Mouse (Mus musculus) gastrocnemius, adult 2 months (tissue): Measurements from ENCODE around the gene Hcfc1r1. TPM values are rescaled to one million over a fixed set of nuclear protein-coding genes. Genes with fewer than 3 reads are reported as not detected.
A peak's percentile ranks its signal among the peaks of the same experiment; 100 is the strongest.

Source experiments
- DNase-seq: peaks from one replicate; pipeline ENCODE4 v3.0.0; 2022
- H3K27ac ChIP-seq: fragments of 200-600 bp; 2 replicates; pipeline ENCODE4 v1.8.1; 2022; ENCODE audit warnings: mild to moderate bottlenecking
- H3K4me3 ChIP-seq: fragments of 200-600 bp; 2 replicates; pipeline ENCODE4 v1.8.1; 2022; ENCODE audit warnings: mild to moderate bottlenecking, moderate library complexity
- CTCF ChIP-seq: fragments of 200-600 bp; IDR thresholded peaks from 2 replicates; pipeline ENCODE4 v1.8.1; 2022; ENCODE audit warnings: antibody characterized with exemption, mild to moderate bottlenecking, moderate library complexity
- intact Hi-C: fragments of 180-260 bp; cut with DNase I; formaldehyde crosslinking; loops from one replicate; pipeline ENCODE4 v1.15.1; 2025
- long read RNA-seq, 2 experiments: library from polyadenylated mRNA; stranded (forward); transcript quantifications; one replicate each; pipeline ENCODE4 v2.0.0; 2021
- total RNA-seq, 2 experiments: library from RNA; stranded (reverse); gene quantifications; 2 replicates each; pipeline ENCODE4 v1.2.3; 2021

Hcfc1r1 gene
- total RNA-seq = 100 to 1,000 TPM; 112 to 137 TPM
- long read RNA-seq, experiment 1, transcript Hcfc1r1-201 (3 exons, 946 nt) = major isoform, 21 of 59 reads
- long read RNA-seq, experiment 1, partial matches to known transcripts = 30 of 59 reads
- long read RNA-seq, experiment 1, other reads (novel, unspliced or antisense) = 8 of 59 reads
- long read RNA-seq, experiment 2, transcript Hcfc1r1-201 (3 exons, 946 nt) = major isoform, 24 of 73 reads
- long read RNA-seq, experiment 2, partial matches to known transcripts = 36 of 73 reads
- long read RNA-seq, experiment 2, other reads (novel, unspliced or antisense) = 13 of 73 reads

DNA sequence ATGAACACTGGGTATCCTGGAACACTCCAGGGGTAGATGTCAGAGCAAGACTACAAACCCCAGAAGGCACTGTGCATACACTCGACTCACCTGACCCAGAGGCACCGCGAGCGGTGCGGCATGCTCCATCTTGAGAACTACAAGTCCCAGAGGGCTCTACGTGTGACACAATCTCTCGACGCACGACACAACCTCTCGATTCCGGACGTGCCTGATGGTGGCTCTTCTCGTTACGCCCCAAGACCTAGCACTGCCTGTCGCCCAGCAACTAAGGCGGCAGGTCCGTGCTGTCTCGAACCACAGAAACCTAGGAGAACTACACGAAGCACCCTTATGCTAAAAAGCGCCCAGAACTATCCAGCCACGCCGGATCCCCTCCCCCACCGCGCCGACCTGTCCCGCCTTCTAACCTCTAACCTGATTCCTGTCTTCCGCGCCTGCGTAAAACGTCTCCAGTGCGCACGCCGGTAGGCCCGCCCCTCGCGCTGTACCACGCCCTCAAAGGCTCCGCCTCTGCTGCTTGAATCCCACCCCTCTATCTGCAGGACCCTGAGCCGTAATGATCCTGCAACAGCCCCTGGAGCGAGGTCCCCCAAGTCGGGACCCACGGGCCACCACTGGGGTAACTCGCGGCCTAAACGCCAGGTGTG, at the start of gene Hcfc1r1, which contains the start of gene Thoc6:
Gene Hcfc1r1, plus strand, starts transcription at position 173 of the 650 bp plus-strand sequence.
Gene Thoc6, minus strand, starts transcription at position 459 of the 650 bp plus-strand sequence.
- Histone ChIP-seq H3K27ac (peak within 1 kb of the TSS; percentile 93), H3K4me3 (peak within 1 kb of the TSS; percentile 78)
- intact Hi-C loops = loop anchor here (5.0 kb wide), 1 partner anchor 121 kb away; no protein-coding TSS in a partner anchor
- peak; percentile 94 for DNase-seq
- TF ChIP-seq CTCF = no peak

DNA sequence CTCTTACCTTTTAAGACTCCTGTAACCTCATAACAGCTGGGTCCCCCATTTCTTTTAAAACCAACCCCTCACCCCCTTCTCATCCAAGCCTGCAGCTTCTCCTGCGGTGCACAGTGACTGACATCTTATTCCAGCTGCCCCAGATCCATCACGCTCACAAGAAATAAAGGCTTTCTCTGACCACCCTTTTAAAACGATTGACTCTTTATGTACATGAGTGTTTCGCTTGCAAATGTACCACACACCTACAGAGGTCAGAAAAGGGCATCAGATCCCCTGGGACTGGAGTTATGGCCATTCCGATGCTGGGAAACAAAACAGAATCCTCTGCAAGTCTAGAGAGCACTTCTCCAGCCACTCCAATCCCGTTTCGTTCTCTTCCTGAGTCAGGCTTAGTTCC, 45.6 kb upstream of the Hcfc1r1 start:
- DNase-seq = no peak
- intact Hi-C loops = loop anchor here (2.0 kb wide), 1 partner anchor 57 kb away; no protein-coding TSS in a partner anchor
- Histone ChIP-seq H3K4me3 (no peak overlapping the region), H3K27ac (no peak overlapping the region)
- TF ChIP-seq CTCF = no peak

DNA sequence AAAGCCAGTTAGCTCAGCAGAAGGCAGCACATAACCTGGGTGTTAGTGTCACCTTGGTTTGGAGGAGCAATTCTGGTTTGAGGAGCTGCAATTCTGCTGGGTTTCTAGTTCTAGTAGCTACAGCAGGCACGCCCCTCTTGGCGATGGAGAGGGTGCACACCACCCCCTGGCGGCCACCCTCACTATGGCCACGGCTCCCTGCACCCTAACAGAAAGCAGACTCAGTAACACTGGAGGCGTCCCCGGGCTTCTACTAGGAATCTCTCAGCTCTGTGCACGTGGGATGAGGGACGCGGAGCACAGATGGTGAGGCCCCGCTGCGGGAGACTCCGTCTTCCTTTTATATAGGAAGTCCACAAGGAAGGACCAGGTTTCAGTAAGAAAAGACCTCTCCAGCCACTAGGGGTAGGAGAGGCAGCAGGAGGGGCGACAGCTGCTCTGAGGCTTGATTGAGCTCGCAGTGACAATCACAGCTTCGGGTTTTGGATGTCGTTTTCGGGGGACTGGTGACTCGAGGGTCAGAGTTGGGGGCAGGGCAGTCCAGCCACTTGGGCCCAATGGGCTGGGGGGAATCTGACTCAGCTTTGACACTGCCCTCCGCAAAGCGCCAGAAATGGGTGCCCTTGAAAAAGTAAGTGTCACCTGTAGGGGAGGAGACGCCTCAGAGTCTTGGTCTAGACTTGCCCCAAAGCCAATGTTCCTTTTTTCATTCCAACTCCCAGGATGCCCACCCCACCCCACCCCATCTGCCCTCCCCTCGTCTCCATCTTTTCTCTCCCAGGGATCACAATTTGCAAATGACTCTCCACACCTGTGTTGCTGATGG, 43.0 kb upstream of the Hcfc1r1 start:
- intact Hi-C loops = no loop called here
- Histone ChIP-seq H3K4me3 (peak overlapping the region; percentile 43), H3K27ac (no peak overlapping the region)
- peak; percentile 89 for TF ChIP-seq CTCF
- DNase-seq = peak; percentile 78

DNA sequence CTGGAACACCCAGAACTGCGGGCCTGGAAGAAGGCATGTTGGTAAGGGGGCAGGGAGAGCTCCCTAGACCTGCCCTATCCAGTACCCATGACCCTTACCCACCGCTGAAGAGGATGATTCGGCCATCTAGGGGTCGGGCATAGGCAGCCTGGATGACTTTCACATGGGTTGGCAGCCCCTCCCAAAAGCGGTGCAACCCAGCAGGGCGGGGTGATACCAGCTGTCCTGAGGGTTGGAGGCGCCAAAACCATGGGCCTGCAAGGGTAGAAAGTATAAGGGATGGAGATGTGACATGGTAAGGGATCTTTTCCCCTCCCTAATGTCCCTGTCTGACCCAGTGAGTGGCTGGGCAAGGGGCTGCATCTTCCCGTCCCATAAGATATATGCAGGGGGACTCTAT, 42.2 kb upstream of the Hcfc1r1 start:
- TF ChIP-seq CTCF = no peak
- no peak overlapping the region for H3K4me3 ChIP-seq
- no peak overlapping the region for H3K27ac ChIP-seq
- DNase-seq = no peak
- intact Hi-C loops = no loop called here

DNA sequence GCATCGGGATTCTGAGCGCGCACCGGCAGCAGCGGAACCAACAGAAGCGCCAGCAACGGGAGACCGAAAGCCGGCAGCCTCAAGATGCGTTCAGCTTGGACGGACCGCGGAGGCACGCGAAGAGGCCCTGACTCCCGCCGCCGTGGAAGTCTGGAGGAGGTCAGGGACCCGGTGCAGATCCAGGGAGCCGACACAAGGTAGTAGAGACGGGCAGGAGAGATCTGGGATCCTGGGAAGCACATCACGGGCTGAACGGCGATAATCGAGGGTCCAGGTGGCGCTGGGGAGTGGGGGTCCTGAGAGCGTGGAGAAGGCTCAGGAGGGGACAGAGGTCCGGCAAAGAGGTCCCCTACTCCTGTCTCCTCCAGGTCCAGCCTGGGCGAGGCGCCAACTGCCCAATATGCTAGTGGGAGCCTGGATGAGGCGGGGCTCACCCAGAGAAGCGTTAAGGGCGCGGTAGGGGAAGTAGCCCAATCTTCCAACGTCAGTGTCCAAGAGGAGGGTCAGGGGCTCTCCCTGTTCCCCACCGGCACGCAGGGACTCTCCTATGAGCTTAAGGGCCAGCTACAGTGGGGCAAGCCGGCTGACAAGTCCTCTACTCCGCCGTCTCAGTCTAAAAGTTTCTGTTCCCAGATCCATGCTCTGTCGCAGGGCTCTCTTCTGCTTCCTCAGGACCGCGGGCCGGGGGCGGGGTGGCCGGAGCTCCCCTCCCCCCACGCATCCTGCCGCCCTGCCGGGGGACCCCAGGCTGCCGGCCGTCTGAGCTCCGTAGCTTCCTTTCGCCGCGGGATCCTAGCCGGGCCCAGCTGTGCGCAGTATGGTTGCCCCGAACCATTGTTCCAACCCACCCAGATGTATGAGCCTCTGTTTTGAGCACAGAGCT, 28.5 kb upstream of the Hcfc1r1 start, which contains the start of gene Mmp25:
Gene Mmp25, minus strand, starts transcription at position 665 of the 883 bp plus-strand sequence.
- H3K27ac ChIP-seq = no peak within 1 kb of the TSS
- TF ChIP-seq CTCF = no peak
- intact Hi-C loops = no loop called here
- no peak for DNase-seq
- H3K4me3 ChIP-seq = peak within 1 kb of the TSS; percentile 65

DNA sequence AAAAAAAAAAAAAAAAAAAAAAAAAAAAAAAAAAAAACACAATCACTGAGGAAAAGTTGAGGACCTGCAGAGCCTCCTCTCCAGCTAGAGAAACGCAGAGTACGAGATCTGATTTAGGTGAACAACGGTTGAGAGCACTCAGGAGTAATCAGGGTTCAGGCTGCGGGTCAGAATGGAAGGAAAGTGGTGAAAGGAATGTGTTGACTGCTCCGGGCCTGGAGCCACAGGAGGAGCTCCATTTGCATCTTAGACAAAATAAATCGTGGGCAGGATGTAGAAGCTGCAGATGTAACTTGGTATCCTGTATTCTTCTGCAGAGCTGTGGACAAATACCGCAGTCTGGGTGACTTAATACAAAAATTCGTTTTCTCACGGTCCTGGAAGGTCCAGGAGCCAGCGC, 27.5 kb upstream of the Hcfc1r1 start:
- no peak for DNase-seq
- Histone ChIP-seq H3K27ac (no peak overlapping the region), H3K4me3 (no peak overlapping the region)
- intact Hi-C loops = no loop called here
- no peak for TF ChIP-seq CTCF

DNA sequence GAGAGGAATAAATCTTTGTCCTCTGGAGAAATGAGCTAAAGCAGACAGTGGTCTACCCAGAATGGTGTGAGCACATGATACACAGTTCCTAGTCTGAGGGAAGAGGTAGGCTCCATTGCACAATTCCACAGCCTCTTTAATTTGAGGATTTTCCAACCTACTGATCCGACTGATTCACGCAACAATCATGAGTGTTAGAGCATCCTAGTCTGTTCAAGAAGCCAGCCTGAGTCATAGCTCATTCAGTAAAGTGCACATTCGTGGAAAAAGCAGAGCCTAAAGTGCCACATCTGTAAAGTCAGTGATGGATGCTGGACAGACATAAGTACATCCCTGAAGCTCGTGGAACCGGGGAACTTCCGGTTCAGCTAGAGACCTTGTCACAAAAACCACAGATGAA, 22.0 kb upstream of the Hcfc1r1 start:
- no peak for DNase-seq
- intact Hi-C loops = no loop called here
- no peak for TF ChIP-seq CTCF
- Histone ChIP-seq H3K4me3 (no peak overlapping the region), H3K27ac (no peak overlapping the region)

DNA sequence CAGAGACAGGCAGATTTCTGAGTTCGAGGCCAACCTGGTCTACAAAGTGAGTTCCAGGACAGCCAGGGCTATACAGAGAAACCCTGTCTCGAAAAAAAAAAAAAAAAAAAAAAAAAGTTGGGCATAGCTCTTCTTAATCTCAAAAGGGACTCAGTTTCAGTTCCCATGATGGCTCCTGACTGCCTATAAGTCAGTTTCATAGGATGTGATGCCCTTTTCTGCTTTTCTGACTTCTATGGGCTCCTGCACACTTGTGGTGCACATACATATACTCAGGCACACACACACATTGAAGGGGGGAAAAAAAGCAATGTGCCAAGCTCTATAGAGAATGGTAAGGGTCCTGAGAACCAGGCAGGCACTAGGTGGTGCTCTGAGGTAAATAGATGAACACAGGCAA, 20.1 kb upstream of the Hcfc1r1 start:
- Histone ChIP-seq H3K4me3 (no peak overlapping the region), H3K27ac (no peak overlapping the region)
- no peak for TF ChIP-seq CTCF
- intact Hi-C loops = no loop called here
- no peak for DNase-seq

DNA sequence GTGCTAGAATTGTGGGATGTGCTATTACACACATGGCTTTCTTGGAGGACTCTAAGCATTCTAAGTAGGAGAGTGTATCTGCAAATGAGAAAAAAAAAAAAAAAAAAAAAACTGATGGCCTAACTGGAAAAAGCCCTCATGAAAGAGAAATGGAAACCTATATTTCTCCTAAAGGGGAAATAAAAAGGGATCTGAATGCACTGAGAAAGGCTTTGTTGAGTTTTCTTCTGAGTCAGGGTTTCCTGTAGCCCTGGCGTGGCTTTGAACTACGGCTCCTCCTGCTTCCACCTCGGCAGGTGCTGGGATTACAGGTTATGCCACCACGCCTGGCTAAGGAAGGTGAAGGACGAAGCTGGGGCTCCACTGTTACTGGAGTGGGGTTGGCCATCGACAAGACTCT, 19.4 kb upstream of the Hcfc1r1 start:
- no peak for DNase-seq
- intact Hi-C loops = no loop called here
- TF ChIP-seq CTCF = no peak
- Histone ChIP-seq H3K4me3 (no peak overlapping the region), H3K27ac (no peak overlapping the region)

DNA sequence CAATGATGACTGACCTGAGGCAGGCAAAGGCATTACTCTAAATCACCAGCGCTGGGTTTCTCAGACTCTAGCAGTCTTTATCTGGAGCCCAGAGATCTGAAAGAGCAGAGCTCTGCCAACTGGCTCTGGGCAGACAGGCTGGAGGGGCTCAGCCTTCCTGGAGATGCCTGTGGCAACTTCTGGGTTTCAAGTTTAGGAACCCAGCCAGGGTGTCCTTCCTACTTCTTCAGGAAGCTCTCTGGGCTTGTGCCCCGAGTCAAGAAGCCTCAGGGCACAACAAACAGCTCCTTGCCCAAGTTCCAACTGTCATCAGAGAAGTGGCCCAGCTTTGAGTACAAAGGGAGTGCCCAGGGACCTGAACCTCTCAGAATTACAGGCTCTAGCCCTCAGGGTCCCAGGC, 19.0 kb upstream of the Hcfc1r1 start:
- no peak overlapping the region for H3K4me3 ChIP-seq
- no peak for TF ChIP-seq CTCF
- DNase-seq = no peak
- no peak overlapping the region for H3K27ac ChIP-seq
- intact Hi-C loops = no loop called here

DNA sequence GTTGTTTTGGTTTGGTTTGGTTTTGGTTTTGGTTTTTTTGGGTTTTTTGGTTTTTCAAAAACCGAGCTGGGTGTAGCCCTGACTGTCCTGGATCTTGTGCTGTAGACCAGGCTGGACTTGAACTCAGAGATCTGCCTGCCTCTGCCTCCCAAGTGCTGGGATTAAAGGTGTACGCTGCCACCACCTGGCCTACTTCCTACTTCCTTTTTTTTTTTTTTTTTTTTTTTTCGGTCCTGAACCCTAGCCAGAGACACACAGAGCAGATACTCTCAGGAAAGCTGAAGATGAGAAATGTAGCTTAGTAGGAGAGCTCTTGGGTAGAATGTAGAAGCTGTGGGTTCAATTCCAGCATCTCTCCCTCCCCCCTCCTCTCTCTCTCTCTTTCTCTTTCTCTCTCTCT, 14.9 kb upstream of the Hcfc1r1 start:
- DNase-seq = no peak
- intact Hi-C loops = no loop called here
- H3K4me3 ChIP-seq = no peak overlapping the region
- TF ChIP-seq CTCF = no peak
- H3K27ac ChIP-seq = no peak overlapping the region
